Mouse (Mus musculus) frontal cortex, postnatal 36 days (tissue): Measurements from ENCODE around the gene Pcca.

Experiments
- DNase-seq, 2 experiments: peaks; one replicate each; pipeline ENCODE4 v3.0.0; 2022; ENCODE audit warnings: low spot score in 2 of 2

The Pcca gene

GRCm38 (mm10) chr14:122534017-122534924 lies at the start of gene Pcca:
Pcca (plus strand) TSS chr14:122534324.
- DNase-seq: peak; percentile 96 to 98

- DNase-seq: no peak
Observed at GRCm38 (mm10) chr14:122484458-122484843, 49.7 kb upstream of the Pcca start.

- DNase-seq: no peak
Observed at GRCm38 (mm10) chr14:122484844-122485551, 49.1 kb upstream of the Pcca start.

- no peak for DNase-seq
Observed at GRCm38 (mm10) chr14:122485635-122486181, 48.4 kb upstream of the Pcca start.

- DNase-seq: no peak
Observed at GRCm38 (mm10) chr14:122486611-122487010, 47.5 kb upstream of the Pcca start.

GRCm38 (mm10) chr14:122487366-122487765 lies 46.8 kb upstream of the Pcca start:
- DNase-seq: no peak

GRCm38 (mm10) chr14:122489041-122489440 lies 45.1 kb upstream of the Pcca start:
- DNase-seq: no peak

GRCm38 (mm10) chr14:122489686-122490414 lies 44.3 kb upstream of the Pcca start:
- no peak for DNase-seq

- DNase-seq: no peak
Observed at GRCm38 (mm10) chr14:122490441-122491328, 43.4 kb upstream of the Pcca start, which contains the start of gene Gm10837. Gm10837 (plus strand) TSS chr14:122490586.

- no peak for DNase-seq
Observed at GRCm38 (mm10) chr14:122491521-122491920, 42.6 kb upstream of the Pcca start.

- no peak for DNase-seq
Observed at GRCm38 (mm10) chr14:122492015-122492414, 42.1 kb upstream of the Pcca start.

GRCm38 (mm10) chr14:122509058-122509457 lies 25.1 kb upstream of the Pcca start:
- DNase-seq: no peak

GRCm38 (mm10) chr14:122511519-122511918 lies 22.6 kb upstream of the Pcca start:
- no peak for DNase-seq

GRCm38 (mm10) chr14:122513511-122514036 lies 20.6 kb upstream of the Pcca start:
- no peak for DNase-seq

- DNase-seq: no peak
Observed at GRCm38 (mm10) chr14:122528475-122528874, 5.6 kb upstream of the Pcca start.

GRCm38 (mm10) chr14:122535986-122536385 lies 1.9 kb downstream of the Pcca start:
- DNase-seq: no peak

- no peak for DNase-seq
Observed at GRCm38 (mm10) chr14:122548421-122548820, 14.3 kb downstream of the Pcca start.

GRCm38 (mm10) chr14:122548905-122549304 lies 14.8 kb downstream of the Pcca start:
- no peak for DNase-seq

GRCm38 (mm10) chr14:122552761-122553445 lies 18.8 kb downstream of the Pcca start:
- no peak for DNase-seq

GRCm38 (mm10) chr14:122557353-122557752 lies 23.2 kb downstream of the Pcca start:
- no peak for DNase-seq
